ENCODE assay signal across 8 mouse cellular contexts in the genomic region with DNA sequence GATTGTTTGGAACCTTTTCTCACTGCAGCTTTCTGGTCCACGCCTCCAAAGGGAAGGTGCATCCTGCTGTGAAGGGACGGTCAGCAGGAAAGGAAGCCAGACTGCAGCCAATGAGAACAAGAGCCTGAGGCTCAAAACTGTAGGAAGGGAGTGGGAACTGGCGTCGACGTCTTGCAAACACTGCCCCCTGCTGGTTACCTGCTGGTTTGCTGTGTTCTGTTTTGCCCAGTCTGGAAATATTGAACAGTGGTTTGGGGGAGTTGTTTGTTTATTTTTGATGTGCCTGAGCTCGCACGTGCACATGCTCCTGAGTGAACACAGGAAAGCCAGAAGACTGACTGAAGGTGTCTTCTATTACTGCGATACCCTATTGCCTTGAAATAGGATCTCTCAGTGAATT. TPM values are rescaled to one million over a fixed set of nuclear protein-coding genes. Genes with fewer than 3 reads are reported as not detected.
DNase-seq lines count a peak whose midpoint lies in the region; ATAC-seq lines count a peak whose summit lies in the region.

No protein-coding gene starts in this region.

- H3K36me3 ChIP-seq in embryonic facial prominence, embryonic 10.5 days (replicated peaks): no peaks in the 10 kb centered on the region
- H3K36me3 ChIP-seq in heart, embryonic 10.5 days: no peaks in the 10 kb centered on the region

- no peak overlapping the region; the same call in 1 of the 2 replicates for H3K27ac ChIP-seq in embryonic facial prominence, embryonic 10.5 days (replicated peaks)
- H3K27ac ChIP-seq in heart, embryonic 10.5 days: no peak overlapping the region

- no peaks in the 10 kb centered on the region for H3K9me3 ChIP-seq in embryonic facial prominence, embryonic 10.5 days
- H3K9me3 ChIP-seq in heart, embryonic 10.5 days: no peaks in the 10 kb centered on the region

- peak; percentile 74 for DNase-seq in 416B (ENCODE audit: low read depth)
- peak; percentile 90 for DNase-seq in adrenal gland, postnatal 10 days
- peak; percentile 83 for DNase-seq in embryonic facial prominence, embryonic 10.5 days (ENCODE audit: low spot score)
- peak; percentile 80 for DNase-seq in heart, embryonic 10.5 days (ENCODE audit: low spot score)
- peak; percentile 90 to 94 for DNase-seq in kidney, postnatal 25 days
- DNase-seq in lung, adult 18-20 months: peak; percentile 76 to 84
- DNase-seq in testis, postnatal 10 days (ENCODE audit: low spot score): peak; percentile 87

- H3K4me3 ChIP-seq in embryonic facial prominence, embryonic 10.5 days: no peak overlapping the region
- no peak overlapping the region for H3K4me3 ChIP-seq in heart, embryonic 10.5 days

- H3K4me1 ChIP-seq in embryonic facial prominence, embryonic 10.5 days: no peaks in the 10 kb centered on the region
- no peaks in the 10 kb centered on the region for H3K4me1 ChIP-seq in heart, embryonic 10.5 days

- ATAC-seq in neutrophil, adult 5-6 weeks (ENCODE audit: extremely low read depth, insufficient number of reproducible peaks, low FRiP score, poor library complexity, severe bottlenecking): peak; percentile 54; the same call in 1 of the 2 replicates

- WGBS in embryonic facial prominence, embryonic 10.5 days: 11% methylated on average over 8 of the region's 8 CpGs
- 11% methylated on average over 8 of the region's 8 CpGs for WGBS in heart, embryonic 10.5 days

- H3K27me3 ChIP-seq in embryonic facial prominence, embryonic 10.5 days (replicated peaks; ENCODE audit: low read depth, poor library complexity, severe bottlenecking): no peaks in the 10 kb centered on the region
- H3K27me3 ChIP-seq in heart, embryonic 10.5 days (ENCODE audit: insufficient read depth, poor library complexity, severe bottlenecking): no peaks in the 10 kb centered on the region

RNA-seq across cellular contexts. Expression of a gene that starts 1.4 kb away (rescaled TPM):
- 1 to 10 TPM; 4.5 to 5.4 TPM for total RNA-seq in adrenal gland, postnatal 10 days (2021)
- polyA plus RNA-seq in embryonic facial prominence, embryonic 10.5 days (2016; fragmentation: Nextera tagmentation; extraction: Ambion mirVana): not detected in 2 replicates
- polyA plus RNA-seq in heart, embryonic 10.5 days (2016; fragmentation: Nextera tagmentation; extraction: Ambion mirVana): 0.11 TPM in 1 of 2 replicates, not detected in the other
- 311 and 314 TPM in 2 replicates for total RNA-seq in neutrophil, adult 5-6 weeks (2017)

RNA-seq across cellular contexts. Expression of a gene that starts 26.0 kb away (rescaled TPM):
- 10 to 100 TPM; 14.2 to 19.5 TPM for total RNA-seq in adrenal gland, postnatal 10 days (2021)
- polyA plus RNA-seq in embryonic facial prominence, embryonic 10.5 days (2016; fragmentation: Nextera tagmentation; extraction: Ambion mirVana): 0.71 and 0.84 TPM in 2 replicates
- 2.7 and 4.0 TPM in 2 replicates for polyA plus RNA-seq in heart, embryonic 10.5 days (2016; fragmentation: Nextera tagmentation; extraction: Ambion mirVana)
- total RNA-seq in neutrophil, adult 5-6 weeks (2017): 83.5 and 86.2 TPM in 2 replicates

RNA-seq across cellular contexts. Expression of a gene that starts 33.2 kb away (rescaled TPM):
- total RNA-seq in adrenal gland, postnatal 10 days (2021): 10 to 100 TPM; 18.7 to 24.2 TPM
- polyA plus RNA-seq in embryonic facial prominence, embryonic 10.5 days (2016; fragmentation: Nextera tagmentation; extraction: Ambion mirVana): 4.1 and 5.0 TPM in 2 replicates
- polyA plus RNA-seq in heart, embryonic 10.5 days (2016; fragmentation: Nextera tagmentation; extraction: Ambion mirVana): 14.6 and 19.0 TPM in 2 replicates
- total RNA-seq in neutrophil, adult 5-6 weeks (2017): 288 and 296 TPM in 2 replicates

RNA-seq across cellular contexts. Expression of a gene that starts 53.6 kb away (rescaled TPM):
- total RNA-seq in adrenal gland, postnatal 10 days (2021): 1 to 10 TPM in 1 of 2 experiments, under 1 TPM in 1; 0.96 to 1.6 TPM
- not detected in 2 replicates for polyA plus RNA-seq in embryonic facial prominence, embryonic 10.5 days (2016; fragmentation: Nextera tagmentation; extraction: Ambion mirVana)
- not detected in 2 replicates for polyA plus RNA-seq in heart, embryonic 10.5 days (2016; fragmentation: Nextera tagmentation; extraction: Ambion mirVana)
- 121 TPM in 2 replicates for total RNA-seq in neutrophil, adult 5-6 weeks (2017)

RNA-seq across cellular contexts. Expression of a gene that starts 53.6 kb away (rescaled TPM):
- 10 to 100 TPM in 1 of 2 experiments, 1 to 10 TPM in 1; 9.1 to 10.3 TPM for total RNA-seq in adrenal gland, postnatal 10 days (2021)
- 0.28 TPM in 1 of 2 replicates, not detected in the other for polyA plus RNA-seq in embryonic facial prominence, embryonic 10.5 days (2016; fragmentation: Nextera tagmentation; extraction: Ambion mirVana)
- 1.9 and 2.5 TPM in 2 replicates for polyA plus RNA-seq in heart, embryonic 10.5 days (2016; fragmentation: Nextera tagmentation; extraction: Ambion mirVana)
- total RNA-seq in neutrophil, adult 5-6 weeks (2017): 24.7 and 34.2 TPM in 2 replicates

Comparison
In these comparisons a context has a peak if more than half of its experiments do, and no peak if none do; other contexts are left out.
1. RNA of a gene that starts 1.4 kb away (total RNA-seq): 311 to 314 TPM in neutrophil, adult 5-6 weeks; 4.5 to 5.4 TPM in adrenal gland, postnatal 10 days; every median in the first group is over 10 times any median in the second.
2. RNA of a gene that starts 33.2 kb away (total RNA-seq): 288 to 296 TPM in neutrophil, adult 5-6 weeks; 18.7 to 24.2 TPM in adrenal gland, postnatal 10 days; every median in the first group is over 10 times any median in the second.
3. Peak in every context shown above with its lines, with median percentiles within 50 percentile points of each other: DNase-seq.